Mouse (Mus musculus): Measurements from ENCODE around the gene Slc5a5. TPM values are rescaled to one million over a fixed set of nuclear protein-coding genes. Genes with fewer than 3 reads are reported as not detected.

Gene Slc5a5
- polyA plus RNA-seq, 2 experiments = 0.03 to 0.10 TPM

DNA sequence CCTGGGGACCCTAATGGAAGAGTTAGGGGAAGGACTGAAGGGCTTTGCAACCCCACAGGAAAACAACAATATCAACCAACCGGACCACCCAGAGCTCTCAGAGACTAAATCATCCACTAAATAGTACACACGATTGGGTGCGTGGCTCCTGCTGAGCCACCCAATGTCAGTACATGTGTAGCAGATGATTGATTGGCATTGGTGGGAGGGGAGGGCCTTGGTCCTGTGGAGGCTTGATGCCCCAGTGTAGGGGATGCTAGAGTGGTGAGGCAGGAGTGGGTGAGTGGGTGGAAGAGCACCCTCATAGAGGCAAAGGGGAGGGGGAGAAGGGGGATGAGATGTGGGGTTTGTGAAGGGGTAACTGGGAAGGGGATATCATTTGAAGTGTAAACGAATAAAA lies 31.6 kb upstream of the Slc5a5 start:
- Histone ChIP-seq H3K27ac (no peak overlapping the region), H3K4me3 (ENCODE audit: insufficient read depth in 1 of 2, low read depth in 2 of 2, low read length in 2 of 2) (no peak overlapping the region), H3K4me1 (replicated peaks; ENCODE audit: control insufficient read depth in 2 of 2, insufficient read depth in 2 of 2, low read length in 1 of 2) (no peaks in the 10 kb centered on the region), H3K36me3 (replicated peaks; ENCODE audit: control insufficient read depth, insufficient read depth, low read depth) (no peaks in the 10 kb centered on the region), H3K27me3 (ENCODE audit: control insufficient read depth, insufficient read depth, low read length) (no peaks in the 10 kb centered on the region), H3K9me3 (ENCODE audit: control insufficient read depth, low read length) (no peaks in the 10 kb centered on the region), H3K4me2 (ENCODE audit: low read depth) (no peak overlapping the region), H3K9ac (replicated peaks) (no peak overlapping the region)
- no peak for TF ChIP-seq CTCF (IDR thresholded peaks at IDR 0.05; ENCODE audit: low read depth)
- TF ChIP-seq EP300 (IDR thresholded peaks at IDR 0.05; ENCODE audit: low read depth) = no peak
- WGBS (ENCODE audit: insufficient replicate concordance) = 66% methylated on average over 4 of the region's 4 CpGs
- DNase-seq (ENCODE audit: low read depth in 3 of 3, low spot score in 3 of 3) (no peak), ATAC-seq (ENCODE audit: insufficient read depth) (no peak)

- no peak overlapping the region for H3K4me3 ChIP-seq (ENCODE audit: insufficient read depth in 1 of 2, low read depth in 2 of 2, low read length in 2 of 2)
- no peak overlapping the region for H3K9ac ChIP-seq (replicated peaks)
- no peak overlapping the region for H3K27ac ChIP-seq
- DNase-seq (ENCODE audit: low read depth in 3 of 3, low spot score in 3 of 3) (no peak), ATAC-seq (ENCODE audit: insufficient read depth) (no peak)
- H3K4me2 ChIP-seq (ENCODE audit: low read depth) = no peak overlapping the region
- TF ChIP-seq CTCF (IDR thresholded peaks at IDR 0.05; ENCODE audit: low read depth) = no peak
- TF ChIP-seq EP300 (IDR thresholded peaks at IDR 0.05; ENCODE audit: low read depth) = no peak
- no peaks in the 10 kb centered on the region for H3K9me3 ChIP-seq (ENCODE audit: control insufficient read depth, low read length)
- no peaks in the 10 kb centered on the region for H3K4me1 ChIP-seq (replicated peaks; ENCODE audit: control insufficient read depth in 2 of 2, insufficient read depth in 2 of 2, low read length in 1 of 2)
- no peaks in the 10 kb centered on the region for H3K27me3 ChIP-seq (ENCODE audit: control insufficient read depth, insufficient read depth, low read length)
- H3K36me3 ChIP-seq (replicated peaks; ENCODE audit: control insufficient read depth, insufficient read depth, low read depth) = peaks cover 10% of the 10 kb centered on the region
- WGBS (ENCODE audit: insufficient replicate concordance) = 72% methylated on average over 9 of the region's 9 CpGs
Measured at GRCm38 (mm10) chr8:70920049-70920922, 27.7 kb upstream of the Slc5a5 start.

DNA sequence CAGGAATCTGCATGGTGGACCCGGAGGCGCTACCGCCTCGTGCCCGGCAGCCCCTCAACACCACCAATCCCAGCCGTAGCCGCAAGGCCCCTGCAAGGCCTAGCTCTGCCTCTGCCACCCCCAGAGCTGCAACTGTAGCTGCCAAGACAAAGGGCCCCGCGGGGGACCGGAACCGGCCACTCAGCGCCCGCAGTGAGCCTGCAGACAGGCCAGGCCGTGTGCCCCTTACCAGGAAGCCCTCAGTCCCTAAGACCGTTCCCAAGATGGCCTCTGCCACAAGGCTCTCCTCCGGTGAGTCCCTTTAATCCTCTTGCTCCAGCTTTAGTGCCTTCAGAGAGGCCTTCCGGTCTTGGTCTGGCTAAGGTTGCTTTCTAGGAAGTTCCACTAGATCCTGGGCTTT lies 22.1 kb upstream of the Slc5a5 start:
- ATAC-seq (ENCODE audit: insufficient read depth) (no peak), DNase-seq (ENCODE audit: low read depth in 3 of 3, low spot score in 3 of 3) (no peak)
- no peaks in the 10 kb centered on the region for H3K4me1 ChIP-seq (replicated peaks; ENCODE audit: control insufficient read depth in 2 of 2, insufficient read depth in 2 of 2, low read length in 1 of 2)
- peaks cover 28% of the 10 kb centered on the region for H3K36me3 ChIP-seq (replicated peaks; ENCODE audit: control insufficient read depth, insufficient read depth, low read depth)
- H3K27me3 ChIP-seq (ENCODE audit: control insufficient read depth, insufficient read depth, low read length) = no peaks in the 10 kb centered on the region
- no peak for TF ChIP-seq EP300 (IDR thresholded peaks at IDR 0.05; ENCODE audit: low read depth)
- no peak for TF ChIP-seq CTCF (IDR thresholded peaks at IDR 0.05; ENCODE audit: low read depth)
- 89% methylated on average over 17 of the region's 17 CpGs for WGBS (ENCODE audit: insufficient replicate concordance)
- H3K9me3 ChIP-seq (ENCODE audit: control insufficient read depth, low read length) = no peaks in the 10 kb centered on the region
- no peak overlapping the region for H3K4me3 ChIP-seq (ENCODE audit: insufficient read depth in 1 of 2, low read depth in 2 of 2, low read length in 2 of 2)
- no peak overlapping the region for H3K27ac ChIP-seq
- H3K9ac ChIP-seq (replicated peaks) = no peak overlapping the region
- H3K4me2 ChIP-seq (ENCODE audit: low read depth) = no peak overlapping the region

DNA sequence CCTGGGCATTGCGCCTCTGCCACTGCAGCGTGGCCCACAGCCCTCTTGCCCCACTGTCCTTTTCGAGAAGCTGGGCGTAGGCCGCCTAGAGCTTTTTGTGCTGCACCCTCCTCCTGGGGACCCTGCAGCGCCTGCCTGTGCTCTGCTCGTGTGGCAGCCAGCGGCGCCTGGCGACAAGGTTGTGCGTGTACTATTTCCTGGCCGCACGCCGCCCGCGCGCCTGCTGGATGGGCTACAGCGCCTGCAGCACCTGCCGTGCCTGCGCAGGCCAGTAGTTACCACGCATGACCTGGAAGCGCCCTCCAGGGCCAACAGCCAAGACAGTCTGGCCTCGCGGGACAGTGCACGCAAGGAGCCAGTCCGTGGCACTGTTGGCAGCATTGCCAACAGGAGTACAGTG lies 21.0 kb upstream of the Slc5a5 start:
- Histone ChIP-seq H3K27ac (no peak overlapping the region), H3K4me2 (ENCODE audit: low read depth) (no peak overlapping the region), H3K4me1 (replicated peaks; ENCODE audit: control insufficient read depth in 2 of 2, insufficient read depth in 2 of 2, low read length in 1 of 2) (no peaks in the 10 kb centered on the region), H3K9ac (replicated peaks) (no peak overlapping the region), H3K27me3 (ENCODE audit: control insufficient read depth, insufficient read depth, low read length) (no peaks in the 10 kb centered on the region), H3K36me3 (replicated peaks; ENCODE audit: control insufficient read depth, insufficient read depth, low read depth) (peaks cover 28% of the 10 kb centered on the region), H3K9me3 (ENCODE audit: control insufficient read depth, low read length) (no peaks in the 10 kb centered on the region), H3K4me3 (ENCODE audit: insufficient read depth in 1 of 2, low read depth in 2 of 2, low read length in 2 of 2) (no peak overlapping the region)
- no peak for ATAC-seq (ENCODE audit: insufficient read depth)
- no peak for DNase-seq (ENCODE audit: low read depth in 3 of 3, low spot score in 3 of 3)
- TF ChIP-seq CTCF (IDR thresholded peaks at IDR 0.05; ENCODE audit: low read depth) (no peak), EP300 (IDR thresholded peaks at IDR 0.05; ENCODE audit: low read depth) (no peak)
- 93% methylated on average over 26 of the region's 26 CpGs for WGBS (ENCODE audit: insufficient replicate concordance)

GRCm38 (mm10) chr8:70912955-70913354 lies 20.4 kb upstream of the Slc5a5 start:
- WGBS (ENCODE audit: insufficient replicate concordance) = 86% methylated on average over 30 of the region's 30 CpGs
- Histone ChIP-seq H3K9me3 (ENCODE audit: control insufficient read depth, low read length) (no peaks in the 10 kb centered on the region), H3K36me3 (replicated peaks; ENCODE audit: control insufficient read depth, insufficient read depth, low read depth) (peaks cover 28% of the 10 kb centered on the region), H3K4me2 (ENCODE audit: low read depth) (no peak overlapping the region), H3K9ac (replicated peaks) (no peak overlapping the region), H3K27me3 (ENCODE audit: control insufficient read depth, insufficient read depth, low read length) (no peaks in the 10 kb centered on the region), H3K4me1 (replicated peaks; ENCODE audit: control insufficient read depth in 2 of 2, insufficient read depth in 2 of 2, low read length in 1 of 2) (no peaks in the 10 kb centered on the region), H3K27ac (no peak overlapping the region), H3K4me3 (ENCODE audit: insufficient read depth in 1 of 2, low read depth in 2 of 2, low read length in 2 of 2) (no peak overlapping the region)
- TF ChIP-seq CTCF (IDR thresholded peaks at IDR 0.05; ENCODE audit: low read depth) (no peak), EP300 (IDR thresholded peaks at IDR 0.05; ENCODE audit: low read depth) (no peak)
- ATAC-seq (ENCODE audit: insufficient read depth) = no peak
- no peak for DNase-seq (ENCODE audit: low read depth in 3 of 3, low spot score in 3 of 3)

All from liver, embryonic 14.5 days (tissue).